Mouse (Mus musculus) midbrain, embryonic 10.5 days (tissue): Measurements from ENCODE around the gene Gm44596. TPM values are rescaled to one million over a fixed set of nuclear protein-coding genes. Genes with fewer than 3 reads are reported as not detected.
A peak's percentile ranks its signal among the peaks of the same experiment; 100 is the strongest.

ENCODE experiments used
- DNase-seq: peaks from one replicate; pipeline ENCODE4 v3.0.0-alpha.2; 2017; ENCODE audit warnings: low spot score
- H3K27ac ChIP-seq: fragments of 300-500 bp; sonication (generic); replicated peaks from 2 replicates; pipeline ENCODE4 v1.5.1; 2016; ENCODE audit warnings: mild to moderate bottlenecking
- H3K27me3 ChIP-seq: fragments of 300-500 bp; sonication (generic); 2 replicates; pipeline ENCODE4 v1.6.1; 2016; ENCODE audit warnings: low read depth, mild to moderate bottlenecking; ENCODE audit not compliant: poor library complexity, severe bottlenecking
- H3K36me3 ChIP-seq: fragments of 300-500 bp; sonication (generic); 2 replicates; pipeline ENCODE4 v1.6.1; 2016; ENCODE audit warnings: mild to moderate bottlenecking, moderate library complexity
- H3K4me1 ChIP-seq: fragments of 300-500 bp; sonication (generic); 2 replicates; pipeline ENCODE4 v1.6.1; 2016
- H3K4me3 ChIP-seq: fragments of 300-500 bp; sonication (generic); 2 replicates; pipeline ENCODE4 v1.5.1; 2016; ENCODE audit warnings: mild to moderate bottlenecking, moderate library complexity
- H3K9me3 ChIP-seq: fragments of 300-500 bp; sonication (generic); replicated peaks from 2 replicates; pipeline ENCODE4 v1.6.1; 2016; ENCODE audit warnings: mild to moderate bottlenecking
- WGBS: fragments of 180-500 bp; shearing (Covaris S2); methylation state at CpG from one replicate; pipeline ENCODE4 v1.1.7; 2016; 5-methylcytosine and 5-hydroxymethylcytosine counted together
- polyA plus RNA-seq: library from polyadenylated mRNA; unstranded; fragments of >200 nt; fragmentation: Nextera tagmentation; extraction: Ambion mirVana; gene quantifications from 2 replicates; pipeline ENCODE4 v1.2.1, GENCODE M21; 2016

Gm44596 gene
- polyA plus RNA-seq: not detected in 2 replicates

- Histone ChIP-seq H3K9me3 (no peaks in the 10 kb centered on the region), H3K36me3 (peaks cover 71% of the 10 kb centered on the region), H3K27ac (peak within 1 kb of the TSS; percentile 63), H3K4me1 (peaks cover 32% of the 10 kb centered on the region), H3K4me3 (peak within 1 kb of the TSS; percentile 21; the same call in 1 of the 2 replicates), H3K27me3 (no peaks in the 10 kb centered on the region)
- WGBS: 14% methylated on average over 6 of the region's 6 CpGs
- DNase-seq: peak; percentile 75
Measured at GRCm38 (mm10) chr6:128375192-128375591, at the start of gene Gm44596, which contains the start of gene Tex52. Gene Gm44596, plus strand, starts transcription at chr6:128375503. Gene Tex52, plus strand, starts transcription at chr6:128375456.

- Histone ChIP-seq H3K36me3 (peaks cover 65% of the 10 kb centered on the region), H3K27ac (peak overlapping the region; percentile 49; the same call in 1 of the 2 replicates)
- WGBS: 26% methylated on average over 12 of the region's 12 CpGs
Measured at GRCm38 (mm10) chr6:128334397-128335124, 40.7 kb upstream of the Gm44596 start.

GRCm38 (mm10) chr6:128337467-128337866 lies 37.8 kb upstream of the Gm44596 start:
- peaks cover 21% of the 10 kb centered on the region for H3K4me1 ChIP-seq
- peaks cover 54% of the 10 kb centered on the region for H3K36me3 ChIP-seq
- H3K27me3 ChIP-seq: no peaks in the 10 kb centered on the region
- H3K27ac ChIP-seq: no peak overlapping the region
- no peak for DNase-seq
- WGBS: 89% methylated on average over 7 of the region's 7 CpGs
- no peak overlapping the region for H3K4me3 ChIP-seq
- H3K9me3 ChIP-seq: no peaks in the 10 kb centered on the region

More at GRCm38 (mm10) chr6:128334397-128335124, 40.7 kb upstream of the Gm44596 start:
- DNase-seq: peak; percentile 68
- Histone ChIP-seq H3K27me3 (no peaks in the 10 kb centered on the region), H3K4me3 (no peak overlapping the region), H3K4me1 (peaks cover 21% of the 10 kb centered on the region), H3K9me3 (peaks cover 17% of the 10 kb centered on the region)

GRCm38 (mm10) chr6:128338876-128339275 lies 36.4 kb upstream of the Gm44596 start:
- Histone ChIP-seq H3K27ac (0 out of 2 replicates have a peak overlapping the region, but pooled peaks have one; percentile 38), H3K4me3 (no peak overlapping the region), H3K36me3 (peaks cover 54% of the 10 kb centered on the region), H3K9me3 (no peaks in the 10 kb centered on the region), H3K4me1 (peaks cover 21% of the 10 kb centered on the region), H3K27me3 (no peaks in the 10 kb centered on the region)
- WGBS: 53% methylated on average over 5 of the region's 5 CpGs
- no peak for DNase-seq

- no peak overlapping the region for H3K4me3 ChIP-seq
- H3K27me3 ChIP-seq: no peaks in the 10 kb centered on the region
- H3K36me3 ChIP-seq: peaks cover 37% of the 10 kb centered on the region
- no peak for DNase-seq
- WGBS: 95% methylated on average over 11 of the region's 11 CpGs
- no peak overlapping the region for H3K27ac ChIP-seq
- H3K9me3 ChIP-seq: no peaks in the 10 kb centered on the region
- H3K4me1 ChIP-seq: peaks cover 15% of the 10 kb centered on the region
Measured at GRCm38 (mm10) chr6:128341956-128342723, 33.2 kb upstream of the Gm44596 start.

- Histone ChIP-seq H3K36me3 (peaks cover 54% of the 10 kb centered on the region), H3K4me3 (no peak overlapping the region)
Measured at GRCm38 (mm10) chr6:128345623-128346022, 29.7 kb upstream of the Gm44596 start.

GRCm38 (mm10) chr6:128346782-128347181 lies 28.5 kb upstream of the Gm44596 start:
- H3K36me3 ChIP-seq: peaks cover 54% of the 10 kb centered on the region
- H3K4me1 ChIP-seq: 0 out of 2 replicates have a peak, but pooled peaks cover 5% of the 10 kb centered on the region
- DNase-seq: no peak
- H3K4me3 ChIP-seq: no peak overlapping the region
- H3K27ac ChIP-seq: no peak overlapping the region
- H3K9me3 ChIP-seq: no peaks in the 10 kb centered on the region
- 88% methylated on average over 6 of the region's 6 CpGs for WGBS
- H3K27me3 ChIP-seq: no peaks in the 10 kb centered on the region

More at GRCm38 (mm10) chr6:128345623-128346022, 29.7 kb upstream of the Gm44596 start:
- H3K4me1 ChIP-seq: 0 out of 2 replicates have a peak, but pooled peaks cover 5% of the 10 kb centered on the region
- no peak for DNase-seq
- 93% methylated on average over 10 of the region's 10 CpGs for WGBS
- H3K9me3 ChIP-seq: no peaks in the 10 kb centered on the region
- H3K27ac ChIP-seq: no peak overlapping the region
- no peaks in the 10 kb centered on the region for H3K27me3 ChIP-seq

GRCm38 (mm10) chr6:128349711-128350110 lies 25.6 kb upstream of the Gm44596 start:
- no peak for DNase-seq
- H3K4me1 ChIP-seq: peaks cover 17% of the 10 kb centered on the region
- no peak overlapping the region for H3K4me3 ChIP-seq
- H3K9me3 ChIP-seq: no peaks in the 10 kb centered on the region
- WGBS: 64% methylated on average over 7 of the region's 7 CpGs
- peaks cover 36% of the 10 kb centered on the region for H3K36me3 ChIP-seq
- H3K27ac ChIP-seq: peak overlapping the region; percentile 55; the same call in 1 of the 2 replicates
- H3K27me3 ChIP-seq: no peaks in the 10 kb centered on the region

GRCm38 (mm10) chr6:128354140-128354539 lies 21.2 kb upstream of the Gm44596 start:
- no peak for DNase-seq
- Histone ChIP-seq H3K27me3 (no peaks in the 10 kb centered on the region), H3K27ac (no peak overlapping the region), H3K4me1 (peaks cover 34% of the 10 kb centered on the region), H3K4me3 (peak overlapping the region; percentile 88), H3K9me3 (no peaks in the 10 kb centered on the region), H3K36me3 (peaks cover 53% of the 10 kb centered on the region)
- WGBS: 61% methylated on average over 3 of the region's 3 CpGs

- no peaks in the 10 kb centered on the region for H3K9me3 ChIP-seq
- H3K4me3 ChIP-seq: peak overlapping the region; percentile 88
- DNase-seq: no peak
- H3K27me3 ChIP-seq: no peaks in the 10 kb centered on the region
- peak overlapping the region; percentile 93 for H3K27ac ChIP-seq
- WGBS: under 1% methylated on average over 28 of the region's 28 CpGs
- H3K4me1 ChIP-seq: peaks cover 35% of the 10 kb centered on the region
- peaks cover 45% of the 10 kb centered on the region for H3K36me3 ChIP-seq
Measured at GRCm38 (mm10) chr6:128355201-128355681, 20.1 kb upstream of the Gm44596 start.

GRCm38 (mm10) chr6:128355726-128356416 lies 19.4 kb upstream of the Gm44596 start, which contains the start of gene Tulp3:
Gene Tulp3, minus strand, starts transcription at chr6:128355851.
- H3K27me3 ChIP-seq: no peaks in the 10 kb centered on the region
- DNase-seq: peak; percentile 99
- peaks cover 39% of the 10 kb centered on the region for H3K36me3 ChIP-seq
- H3K27ac ChIP-seq: peak within 1 kb of the TSS; percentile 93
- H3K4me1 ChIP-seq: peaks cover 42% of the 10 kb centered on the region
- H3K9me3 ChIP-seq: no peaks in the 10 kb centered on the region
- WGBS: under 1% methylated on average over 42 of the region's 42 CpGs
- H3K4me3 ChIP-seq: peak within 1 kb of the TSS; percentile 88

- H3K27me3 ChIP-seq: no peaks in the 10 kb centered on the region
- WGBS: 39% methylated on average over 2 of the region's 2 CpGs
- H3K4me3 ChIP-seq: no peak overlapping the region
- H3K36me3 ChIP-seq: peaks cover 27% of the 10 kb centered on the region
- DNase-seq: peak; percentile 72
- H3K9me3 ChIP-seq: no peaks in the 10 kb centered on the region
- peaks cover 57% of the 10 kb centered on the region for H3K4me1 ChIP-seq
- H3K27ac ChIP-seq: no peak overlapping the region
Measured at GRCm38 (mm10) chr6:128358999-128359398, 16.3 kb upstream of the Gm44596 start.
